Mouse (Mus musculus) cortical plate, adult 2 months (tissue): ENCODE measurements around the gene Selenoh.

ENCODE experiments used
- CTCF ChIP-seq: fragments of 200-500 bp; IDR thresholded peaks from 2 replicates; pipeline ENCODE4 v1.5.1; 2011; ENCODE audit warnings: mild to moderate bottlenecking, control low read depth, low read length; ENCODE audit not compliant: insufficient read depth; ENCODE audit errors: extremely low read depth
- POLR2A ChIP-seq: fragments of 200-500 bp; IDR thresholded peaks from 2 replicates; pipeline ENCODE4 v1.6.1; 2011; ENCODE audit warnings: mild to moderate bottlenecking, low read length, control low read depth; ENCODE audit not compliant: insufficient read depth; ENCODE audit errors: extremely low read depth

- TF ChIP-seq CTCF (no peak), POLR2A (no peak)
These were observed 36.6 kb downstream of the Selenoh start for GRCm38 (mm10) chr2:84634006-84634405.
